ENCODE assay signal across 7 mouse cellular contexts in the genomic region with DNA sequence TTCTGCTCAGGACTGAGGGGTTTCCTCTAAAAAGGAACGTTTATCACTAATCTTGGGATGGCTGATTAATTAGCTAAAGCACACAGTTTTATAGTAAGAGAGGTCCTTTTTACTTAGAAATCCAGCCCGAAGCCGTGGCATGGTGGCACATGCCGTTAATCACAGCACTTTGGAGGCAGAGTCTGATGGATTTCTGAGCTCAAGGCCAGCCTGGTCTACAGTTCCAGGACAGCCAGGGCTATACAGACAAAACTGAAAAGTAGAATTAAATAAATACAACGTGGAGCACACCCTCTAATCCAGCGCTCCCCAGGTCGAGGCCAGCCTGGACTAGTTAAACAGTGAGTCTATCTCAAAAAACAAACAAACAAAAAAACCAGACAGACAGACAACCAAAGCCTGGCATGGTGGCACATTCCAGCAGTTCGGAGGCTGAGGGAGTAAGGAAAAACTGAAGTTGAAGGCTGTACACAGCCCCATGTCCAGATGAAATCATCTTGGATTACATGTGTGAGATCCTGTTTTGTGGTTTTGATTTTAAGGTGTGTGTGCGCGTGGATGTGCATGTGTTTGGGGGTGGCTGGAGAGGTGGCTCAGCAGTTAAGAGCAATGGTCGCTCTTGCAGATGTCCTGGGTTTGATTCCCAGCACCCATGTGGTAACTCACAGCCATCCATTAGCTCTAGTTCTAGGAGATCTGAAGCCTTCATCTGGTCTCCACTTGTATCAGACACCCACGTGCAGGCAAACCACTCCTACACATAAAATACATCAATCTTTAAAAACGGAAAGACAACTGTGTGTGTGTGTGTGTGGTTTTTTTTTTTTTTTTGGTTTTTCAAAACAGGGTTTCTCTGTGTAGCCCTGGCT. TPM values are rescaled to one million over a fixed set of nuclear protein-coding genes. Genes with fewer than 3 reads are reported as not detected.
DNase-seq lines count a peak whose midpoint lies in the region; ATAC-seq and TF ChIP-seq lines count a peak whose summit lies in the region.

No protein-coding gene starts in this region.

- 48% methylated on average over 13 of the region's 13 CpGs for WGBS in forebrain, embryonic 14.5 days
- 47% methylated on average over 13 of the region's 13 CpGs for WGBS in liver, embryonic 11.5 days
- 38% methylated on average over 13 of the region's 13 CpGs for WGBS in stomach, postnatal 0 days

- H3K4me3 ChIP-seq in testis, adult 2 months (ENCODE audit: control insufficient read depth, low read depth, low read length) = peak overlapping the region; percentile 68
- H3K4me3 ChIP-seq in forebrain, embryonic 14.5 days (ENCODE audit: low read depth, low read length) = peak overlapping the region; percentile 32
- H3K4me3 ChIP-seq in liver, embryonic 11.5 days (ENCODE audit: low read depth, low read length) = peak overlapping the region; percentile 41
- 0 out of 2 replicates have a peak overlapping the region, but pooled peaks have one; percentile 30 for H3K4me3 ChIP-seq in stomach, postnatal 0 days (ENCODE audit: low read depth, low read length)

- H3K27me3 ChIP-seq in testis, adult 2 months (ENCODE audit: control insufficient read depth, insufficient read depth, low read length) = no peaks in the 10 kb centered on the region
- no peaks in the 10 kb centered on the region for H3K27me3 ChIP-seq in forebrain, embryonic 14.5 days (replicated peaks; ENCODE audit: control insufficient read depth, insufficient read depth, low read length)
- H3K27me3 ChIP-seq in liver, embryonic 11.5 days (replicated peaks; ENCODE audit: control insufficient read depth, insufficient read depth, low read length) = no peaks in the 10 kb centered on the region
- no peaks in the 10 kb centered on the region for H3K27me3 ChIP-seq in stomach, postnatal 0 days (ENCODE audit: control insufficient read depth, insufficient read depth, low read length)

- no peaks in the 10 kb centered on the region for H3K9me3 ChIP-seq in forebrain, embryonic 14.5 days (replicated peaks; ENCODE audit: control insufficient read depth, low read length)
- H3K9me3 ChIP-seq in liver, embryonic 11.5 days (ENCODE audit: control insufficient read depth, low read length) = no peaks in the 10 kb centered on the region
- H3K9me3 ChIP-seq in stomach, postnatal 0 days (ENCODE audit: control insufficient read depth, low read length) = no peaks in the 10 kb centered on the region

- DNase-seq in testis, postnatal 10 days (ENCODE audit: low spot score) = no peak
- DNase-seq in forebrain, embryonic 14.5 days (ENCODE audit: low spot score) = no peak
- no peak for DNase-seq in liver, embryonic 11.5 days (ENCODE audit: low spot score)
- no peak for DNase-seq in stomach, postnatal 0 days (ENCODE audit: low spot score)
- no peak for DNase-seq in cerebellum, adult 18-20 months
- no peak for DNase-seq in spleen, postnatal 10 days (ENCODE audit: low spot score in 2 of 2)

- peak; percentile 25 for ATAC-seq in forebrain, embryonic 14.5 days
- ATAC-seq in liver, embryonic 11.5 days (replicated peaks; ENCODE audit: low FRiP score) = no peak
- ATAC-seq in stomach, postnatal 0 days (ENCODE audit: low FRiP score, low TSS enrichment) = no peak

- H3K27ac ChIP-seq in testis, adult 2 months (ENCODE audit: control insufficient read depth, insufficient read depth, low read depth, low read length) = peak overlapping the region; percentile 90
- peak overlapping the region; percentile 91; the same call in 1 of the 2 replicates for H3K27ac ChIP-seq in forebrain, embryonic 14.5 days (ENCODE audit: low read depth, low read length)
- peak overlapping the region; percentile 81 for H3K27ac ChIP-seq in liver, embryonic 11.5 days (ENCODE audit: low read depth, low read length)
- H3K27ac ChIP-seq in stomach, postnatal 0 days (replicated peaks) = peak overlapping the region; percentile 93

- H3K4me2 ChIP-seq in forebrain, embryonic 14.5 days (ENCODE audit: low read length) = peak overlapping the region; percentile 61
- H3K4me2 ChIP-seq in liver, embryonic 11.5 days = peak overlapping the region; percentile 71
- H3K4me2 ChIP-seq in stomach, postnatal 0 days (replicated peaks; ENCODE audit: low read depth) = peak overlapping the region; percentile 60

- no peak for TF ChIP-seq EP300 in stomach, postnatal 0 days (optimal IDR thresholded peaks at IDR 0.05)

- TF ChIP-seq POLR2A in testis, adult 2 months (IDR thresholded peaks at IDR 0.05; ENCODE audit: control insufficient read depth, low read depth, low read length) = no peak

- no peaks in the 10 kb centered on the region for H3K36me3 ChIP-seq in testis, adult 2 months (ENCODE audit: control insufficient read depth, insufficient read depth, low read length)
- H3K36me3 ChIP-seq in forebrain, embryonic 14.5 days (ENCODE audit: control insufficient read depth, insufficient read depth, low read length) = no peaks in the 10 kb centered on the region
- no peaks in the 10 kb centered on the region for H3K36me3 ChIP-seq in liver, embryonic 11.5 days (ENCODE audit: control insufficient read depth, insufficient read depth, low read length)
- no peaks in the 10 kb centered on the region for H3K36me3 ChIP-seq in stomach, postnatal 0 days (ENCODE audit: control insufficient read depth, insufficient read depth, low read length)

- H3K4me1 ChIP-seq in testis, adult 2 months (ENCODE audit: control insufficient read depth, insufficient read depth, low read length) = peaks cover 23% of the 10 kb centered on the region
- H3K4me1 ChIP-seq in forebrain, embryonic 14.5 days (ENCODE audit: control insufficient read depth, insufficient read depth, low read length) = peaks cover 12% of the 10 kb centered on the region
- peaks cover 51% of the 10 kb centered on the region for H3K4me1 ChIP-seq in liver, embryonic 11.5 days (replicated peaks; ENCODE audit: control insufficient read depth, insufficient read depth, low read length)
- peaks cover 21% of the 10 kb centered on the region for H3K4me1 ChIP-seq in stomach, postnatal 0 days (replicated peaks; ENCODE audit: control insufficient read depth, insufficient read depth)

- peak overlapping the region; percentile 62; the same call in 1 of the 2 replicates for H3K9ac ChIP-seq in forebrain, embryonic 14.5 days (ENCODE audit: low read length)
- peak overlapping the region; percentile 57 for H3K9ac ChIP-seq in liver, embryonic 11.5 days (ENCODE audit: low read depth, low read length)
- H3K9ac ChIP-seq in stomach, postnatal 0 days (ENCODE audit: low read length) = peak overlapping the region; percentile 47

- no peak for TF ChIP-seq CTCF in testis, adult 2 months (IDR thresholded peaks at IDR 0.05; ENCODE audit: control insufficient read depth, insufficient read depth, insufficient replicate concordance, low read depth, low read length)
- no peak for TF ChIP-seq CTCF in stomach, postnatal 0 days (IDR thresholded peaks at IDR 0.05; ENCODE audit: low read depth)

RNA-seq across cellular contexts. Expression of gene Lmna, which starts 0.9 kb away (rescaled TPM):
- 14.4 and 16.7 TPM in 2 replicates for polyA plus RNA-seq in testis, adult 2 months (2012; rRNA removed)
- polyA plus RNA-seq in forebrain, embryonic 14.5 days (2014; fragmentation: Nextera tagmentation; extraction: Ambion mirVana) = 18.0 and 28.5 TPM in 2 replicates
- 155 and 157 TPM in 2 replicates for polyA plus RNA-seq in liver, embryonic 11.5 days (2014; fragmentation: Nextera tagmentation; extraction: Ambion mirVana)
- 250 and 267 TPM in 2 replicates for polyA plus RNA-seq in stomach, postnatal 0 days (2015; fragmentation: Nextera tagmentation; extraction: Ambion mirVana)

RNA-seq across cellular contexts. Expression of gene Mex3a, which starts 21.5 kb away (rescaled TPM):
- polyA plus RNA-seq in testis, adult 2 months (2012; rRNA removed) = 1.4 and 1.5 TPM in 2 replicates
- 48.8 and 50.1 TPM in 2 replicates for polyA plus RNA-seq in forebrain, embryonic 14.5 days (2014; fragmentation: Nextera tagmentation; extraction: Ambion mirVana)
- 9.4 and 10.2 TPM in 2 replicates for polyA plus RNA-seq in liver, embryonic 11.5 days (2014; fragmentation: Nextera tagmentation; extraction: Ambion mirVana)
- 3.3 and 3.4 TPM in 2 replicates for polyA plus RNA-seq in stomach, postnatal 0 days (2015; fragmentation: Nextera tagmentation; extraction: Ambion mirVana)

RNA-seq across cellular contexts. Expression of gene Rab25, which starts 37.4 kb away (rescaled TPM):
- polyA plus RNA-seq in testis, adult 2 months (2012; rRNA removed) = 0.10 and 1.9 TPM in 2 replicates
- not detected in 2 replicates for polyA plus RNA-seq in forebrain, embryonic 14.5 days (2014; fragmentation: Nextera tagmentation; extraction: Ambion mirVana)
- 1.1 and 1.2 TPM in 2 replicates for polyA plus RNA-seq in liver, embryonic 11.5 days (2014; fragmentation: Nextera tagmentation; extraction: Ambion mirVana)
- polyA plus RNA-seq in stomach, postnatal 0 days (2015; fragmentation: Nextera tagmentation; extraction: Ambion mirVana) = 252 and 271 TPM in 2 replicates

RNA-seq across cellular contexts. Expression of gene Lamtor2, which starts 42.2 kb away (rescaled TPM):
- polyA plus RNA-seq in testis, adult 2 months (2012; rRNA removed) = 46.9 and 53.9 TPM in 2 replicates
- polyA plus RNA-seq in forebrain, embryonic 14.5 days (2014; fragmentation: Nextera tagmentation; extraction: Ambion mirVana) = 107 and 122 TPM in 2 replicates
- 111 and 120 TPM in 2 replicates for polyA plus RNA-seq in liver, embryonic 11.5 days (2014; fragmentation: Nextera tagmentation; extraction: Ambion mirVana)
- polyA plus RNA-seq in stomach, postnatal 0 days (2015; fragmentation: Nextera tagmentation; extraction: Ambion mirVana) = 154 and 157 TPM in 2 replicates

RNA-seq across cellular contexts. Expression of gene Ubqln4, which starts 42.9 kb away (rescaled TPM):
- 51.4 and 55.3 TPM in 2 replicates for polyA plus RNA-seq in testis, adult 2 months (2012; rRNA removed)
- 40.5 and 43.3 TPM in 2 replicates for polyA plus RNA-seq in forebrain, embryonic 14.5 days (2014; fragmentation: Nextera tagmentation; extraction: Ambion mirVana)
- 65.8 and 67.7 TPM in 2 replicates for polyA plus RNA-seq in liver, embryonic 11.5 days (2014; fragmentation: Nextera tagmentation; extraction: Ambion mirVana)
- 19.5 and 21.8 TPM in 2 replicates for polyA plus RNA-seq in stomach, postnatal 0 days (2015; fragmentation: Nextera tagmentation; extraction: Ambion mirVana)

Comparison
In these comparisons a context has a peak if more than half of its experiments do, and no peak if none do; other contexts are left out.
1. RNA of gene Rab25, which starts 37.4 kb away (polyA plus RNA-seq): 252 to 271 TPM in stomach, postnatal 0 days; 1.1 to 1.2 TPM in liver, embryonic 11.5 days, 0.10 to 1.9 TPM in testis, adult 2 months and not detected in forebrain, embryonic 14.5 days; every median in the first group is over 10 times any median in the second.
2. Peak in every context shown above with its lines, with median percentiles within 50 percentile points of each other: H3K27ac ChIP-seq, H3K4me3 ChIP-seq, H3K4me2 ChIP-seq and H3K9ac ChIP-seq.